Mouse (Mus musculus): Measurements from ENCODE around the gene Oprd1. TPM values are rescaled to one million over a fixed set of nuclear protein-coding genes. Genes with fewer than 3 reads are reported as not detected.
A peak's percentile ranks its signal among the peaks of the same experiment; 100 is the strongest.

Oprd1 gene
- total RNA-seq, 2 experiments from 2014 or later: 5.3 to 5.4 TPM

- no peak for DNase-seq (ENCODE audit: low spot score in 2 of 2)
Measured at GRCm38 (mm10) chr4:132137013-132137412, 7.3 kb downstream of the Oprd1 start.

DNA sequence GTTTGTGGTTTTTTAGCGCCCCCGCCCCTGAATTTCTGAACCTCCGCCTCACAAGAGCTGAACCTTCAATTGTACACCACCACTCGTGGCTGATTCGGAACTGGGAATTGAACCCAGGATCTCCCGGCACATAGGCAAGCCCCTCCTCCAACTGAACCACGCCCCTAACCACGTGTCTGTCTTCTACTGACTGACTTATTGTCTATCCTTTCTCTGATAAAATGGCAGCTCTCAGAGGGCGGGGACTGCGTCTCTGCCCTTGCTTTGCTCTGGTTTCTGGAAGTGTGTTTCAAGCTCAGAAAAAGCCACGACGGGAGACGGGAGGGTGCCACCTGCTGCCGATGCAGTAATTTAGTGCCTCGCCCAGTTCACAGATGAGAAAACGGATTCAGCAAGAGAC is 10.4 kb downstream of the Oprd1 start:
- DNase-seq (ENCODE audit: low spot score in 2 of 2): no peak

- no peak for DNase-seq (ENCODE audit: low spot score in 2 of 2)
Measured at GRCm38 (mm10) chr4:132133381-132133780, 10.9 kb downstream of the Oprd1 start.

DNA sequence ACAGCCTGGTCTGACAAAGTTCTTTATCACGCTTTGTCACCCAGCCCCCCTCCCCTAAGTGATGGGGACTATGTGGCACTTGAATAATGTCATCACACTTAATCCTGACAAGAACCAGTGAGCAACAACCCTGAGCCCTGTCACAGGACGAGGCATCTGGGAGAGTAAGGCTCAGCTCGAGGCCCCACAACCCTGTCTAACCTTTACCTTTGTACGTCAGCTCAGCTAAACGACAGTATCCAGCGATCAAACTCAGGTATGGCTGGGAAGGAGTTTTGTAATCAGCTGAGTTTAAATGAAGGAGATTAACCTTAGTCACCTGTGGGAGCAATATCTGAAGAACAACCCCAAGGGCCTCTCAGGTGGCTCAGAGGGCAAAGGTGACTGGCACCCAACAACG is 12.0 kb downstream of the Oprd1 start:
- no peak for DNase-seq (ENCODE audit: low spot score in 2 of 2)

GRCm38 (mm10) chr4:132131790-132132189 is 12.5 kb downstream of the Oprd1 start:
- DNase-seq (ENCODE audit: low spot score in 2 of 2): no peak

- DNase-seq (ENCODE audit: low spot score in 2 of 2): no peak
Measured at GRCm38 (mm10) chr4:132131116-132131515, 13.2 kb downstream of the Oprd1 start.

DNA sequence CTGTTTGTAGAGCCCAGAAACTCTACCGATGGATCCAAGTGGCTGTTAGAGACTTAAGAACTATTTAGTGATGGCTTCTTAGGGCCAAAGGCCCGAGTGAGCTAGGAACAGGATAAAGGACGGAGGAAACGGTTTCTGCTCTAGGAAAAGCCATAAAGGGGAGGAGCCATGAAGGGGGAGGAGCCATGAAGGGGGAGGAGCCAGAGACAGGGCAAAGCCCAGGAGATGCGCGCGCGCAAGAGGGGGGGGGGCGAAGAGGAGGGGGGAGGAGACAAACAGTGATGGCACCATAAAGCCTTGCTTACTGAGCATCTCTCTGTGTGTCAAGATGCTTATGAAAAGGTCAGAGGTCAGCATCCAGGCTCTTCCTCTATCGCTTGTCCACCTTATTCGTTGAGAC is 13.6 kb downstream of the Oprd1 start:
- DNase-seq (ENCODE audit: low spot score in 2 of 2): no peak

DNA sequence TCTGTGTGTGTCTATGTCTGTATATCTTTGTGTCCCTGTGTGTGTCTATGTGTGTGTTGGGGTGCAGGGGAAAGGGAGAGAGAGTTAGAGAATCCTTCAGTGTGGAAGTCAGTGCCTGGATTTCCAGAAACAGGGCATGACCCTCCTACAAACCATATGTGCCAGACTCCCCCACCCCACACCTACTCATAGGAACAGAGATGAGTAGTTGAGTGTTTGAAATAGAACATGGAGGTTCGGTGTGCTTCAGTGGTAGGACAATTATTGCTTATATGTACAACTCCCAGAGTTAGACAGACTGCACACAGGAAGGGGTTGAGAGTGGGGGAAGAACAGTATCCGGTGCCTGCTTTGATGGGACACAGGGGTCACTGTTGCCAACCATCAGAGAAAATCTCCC is 14.2 kb downstream of the Oprd1 start:
- no peak for DNase-seq (ENCODE audit: low spot score in 2 of 2)

GRCm38 (mm10) chr4:132128997-132129636 is 15.2 kb downstream of the Oprd1 start:
- DNase-seq (ENCODE audit: low spot score in 2 of 2): peak; percentile 47 to 48

- no peak for DNase-seq (ENCODE audit: low spot score in 2 of 2)
Measured at GRCm38 (mm10) chr4:132127091-132127490, 17.2 kb downstream of the Oprd1 start.

DNA sequence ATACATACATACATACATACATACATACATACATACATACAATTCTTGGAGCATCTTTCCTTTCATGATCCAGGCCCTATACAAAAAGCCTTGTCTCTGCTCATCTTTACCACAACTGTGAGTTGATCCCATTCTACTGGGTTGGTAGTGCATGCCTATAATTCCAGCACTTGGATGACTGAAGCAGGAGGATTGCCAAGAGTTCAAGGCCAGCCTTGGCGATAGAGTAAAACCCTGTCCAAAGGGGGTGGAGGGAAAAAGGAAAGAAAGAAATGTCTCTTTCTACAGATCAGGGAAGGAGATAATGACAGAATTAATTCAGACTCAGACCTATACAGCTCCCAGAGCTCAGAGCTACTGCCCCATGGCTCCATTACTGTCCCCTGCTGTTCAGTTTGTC is 21.1 kb downstream of the Oprd1 start:
- no peak for DNase-seq (ENCODE audit: low spot score in 2 of 2)

DNA sequence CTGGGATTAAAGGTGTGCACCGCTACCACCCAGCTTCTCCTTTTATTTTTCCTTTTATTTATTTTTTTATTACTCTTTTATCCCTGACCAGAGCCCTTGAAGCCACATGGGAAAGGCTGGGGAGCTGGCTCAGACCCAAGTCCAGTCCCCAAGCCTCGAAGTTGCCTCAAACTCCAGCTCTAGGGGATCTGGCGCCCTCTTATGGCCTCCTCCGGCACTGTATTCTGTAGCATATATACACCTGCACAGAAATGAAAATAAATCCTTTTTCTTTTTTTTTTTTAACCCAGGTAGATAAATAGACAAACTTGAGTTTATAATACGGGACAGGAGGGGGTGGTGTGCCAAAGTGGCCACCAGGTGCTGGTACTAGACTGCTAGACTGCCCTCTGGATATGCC is 22.6 kb downstream of the Oprd1 start:
- DNase-seq (ENCODE audit: low spot score in 2 of 2): no peak

GRCm38 (mm10) chr4:132119566-132119965 is 24.7 kb downstream of the Oprd1 start:
- no peak for DNase-seq (ENCODE audit: low spot score in 2 of 2)

DNA sequence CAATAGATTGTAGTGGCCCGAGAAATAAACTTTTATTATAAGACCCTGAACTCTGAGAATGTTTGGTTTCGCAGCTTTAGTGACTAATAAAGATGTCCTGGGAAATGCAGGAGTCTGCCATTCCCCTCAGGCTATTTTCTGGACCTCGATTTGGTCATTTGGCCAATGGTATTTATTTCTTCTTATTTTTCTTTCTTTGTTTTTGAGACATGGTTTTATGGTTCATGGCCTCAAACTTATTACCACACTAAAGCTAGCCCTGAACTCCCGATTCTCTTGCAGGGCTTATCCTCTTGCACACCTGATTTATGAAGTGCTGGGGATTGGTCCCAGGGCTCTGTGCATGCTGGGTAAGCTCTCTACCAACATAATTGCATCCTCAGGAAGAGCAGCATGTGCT is 28.0 kb downstream of the Oprd1 start:
- no peak for DNase-seq (ENCODE audit: low spot score in 2 of 2)

GRCm38 (mm10) chr4:132113411-132114095 is 30.7 kb downstream of the Oprd1 start:
- no peak for DNase-seq (ENCODE audit: low spot score in 2 of 2)

DNA sequence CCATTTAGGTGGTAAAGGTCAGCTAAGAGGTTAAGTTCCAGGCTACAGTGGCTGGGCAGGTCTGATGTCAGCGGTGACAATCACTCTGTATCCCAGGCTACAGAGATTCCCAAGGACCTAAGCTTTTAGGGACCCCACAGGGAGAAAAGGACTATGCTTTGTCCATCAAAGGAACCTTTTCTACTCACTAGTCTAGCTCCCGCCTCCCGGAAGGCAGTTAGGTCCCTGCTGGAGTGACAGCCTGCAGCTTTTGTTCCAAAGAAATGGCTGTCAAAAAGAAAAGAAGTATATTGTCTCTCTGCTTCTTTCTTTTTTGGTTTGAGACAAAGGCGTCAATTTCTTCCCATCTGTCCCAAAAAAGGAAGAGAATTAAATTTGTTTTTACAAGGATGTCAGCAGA is 33.1 kb downstream of the Oprd1 start:
- DNase-seq (ENCODE audit: low spot score in 2 of 2): no peak

GRCm38 (mm10) chr4:132108221-132108620 is 36.1 kb downstream of the Oprd1 start:
- DNase-seq (ENCODE audit: low spot score in 2 of 2): no peak

- no peak for DNase-seq (ENCODE audit: low spot score in 2 of 2)
Measured at GRCm38 (mm10) chr4:132101152-132101551, 43.1 kb downstream of the Oprd1 start.

GRCm38 (mm10) chr4:132099548-132099947 is 44.7 kb downstream of the Oprd1 start:
- DNase-seq (ENCODE audit: low spot score in 2 of 2): peak in 1 of 2 experiments; percentile 12

GRCm38 (mm10) chr4:132095043-132095442 is 49.2 kb downstream of the Oprd1 start:
- DNase-seq (ENCODE audit: low spot score in 2 of 2): no peak

- DNase-seq (ENCODE audit: low spot score in 2 of 2): no peak
Measured at GRCm38 (mm10) chr4:132093928-132094327, 50.4 kb downstream of the Oprd1 start.

- DNase-seq (ENCODE audit: low spot score in 2 of 2): no peak
Measured at GRCm38 (mm10) chr4:132093136-132093535, 51.1 kb downstream of the Oprd1 start.

- DNase-seq (ENCODE audit: low spot score in 2 of 2): peak; percentile 62 to 73
Measured at GRCm38 (mm10) chr4:132088921-132089320, 55.4 kb downstream of the Oprd1 start.

Measured in layer of hippocampus, postnatal 10 days (tissue).